Mouse (Mus musculus) forebrain, embryonic 11.5 days (tissue): Measurements from ENCODE around the gene Gm20388. TPM values are rescaled to one million over a fixed set of nuclear protein-coding genes. Genes with fewer than 3 reads are reported as not detected.

Experiments
- ATAC-seq: fragments of 200-750 bp; cut with Nextera tagmentation; replicated peaks from 2 replicates; pipeline ENCODE4 v1.8.0; 2017; ENCODE audit warnings: moderate TSS enrichment; ENCODE audit not compliant: low FRiP score
- DNase-seq: peaks from one replicate; pipeline ENCODE4 v3.0.0-alpha.2; 2017; ENCODE audit warnings: low spot score
- H3K27ac ChIP-seq: fragments of 300-500 bp; sonication (generic); 2 replicates; pipeline ENCODE4 v1.5.1; 2014; ENCODE audit warnings: low read depth, low read length
- H3K27me3 ChIP-seq: fragments of 300-500 bp; sonication (generic); 2 replicates; pipeline ENCODE4 v1.6.1; 2014; ENCODE audit warnings: mild to moderate bottlenecking, low read length, mixed read lengths; ENCODE audit not compliant: control insufficient read depth, insufficient read depth
- H3K36me3 ChIP-seq: fragments of 300-500 bp; sonication (generic); 2 replicates; pipeline ENCODE4 v1.6.1; 2014; ENCODE audit warnings: mild to moderate bottlenecking, low read length, moderate library complexity, mixed read lengths; ENCODE audit not compliant: control insufficient read depth, insufficient read depth
- H3K4me1 ChIP-seq: fragments of 300-500 bp; sonication (generic); replicated peaks from 2 replicates; pipeline ENCODE4 v1.6.1; 2014; ENCODE audit warnings: low read length, mixed read lengths; ENCODE audit not compliant: control insufficient read depth, insufficient read depth
- H3K4me2 ChIP-seq: fragments of 300-500 bp; sonication (generic); 2 replicates; pipeline ENCODE4 v1.6.1; 2014; ENCODE audit warnings: low read depth, mild to moderate bottlenecking, low read length, moderate library complexity, mixed read lengths; ENCODE audit not compliant: severe bottlenecking
- H3K4me3 ChIP-seq: fragments of 300-500 bp; sonication (generic); 2 replicates; pipeline ENCODE4 v1.5.1; 2014; ENCODE audit warnings: low read depth, low read length
- H3K9ac ChIP-seq: fragments of 300-500 bp; sonication (generic); 2 replicates; pipeline ENCODE4 v1.6.1; 2014; ENCODE audit warnings: low read length
- H3K9me3 ChIP-seq: fragments of 300-500 bp; sonication (generic); 2 replicates; pipeline ENCODE4 v1.6.1; 2016; ENCODE audit warnings: low read length, mixed read lengths; ENCODE audit not compliant: control insufficient read depth
- WGBS: fragments of 180-500 bp; shearing (Covaris S2); extraction: QIAGEN DNeasy Blood & Tissue Kit; methylation state at CpG from one replicate; pipeline ENCODE4 v1.1.7; 2014; 5-methylcytosine and 5-hydroxymethylcytosine counted together
- polyA plus RNA-seq: library from polyadenylated mRNA; unstranded; fragments of >200 nt; fragmentation: Nextera tagmentation; extraction: Ambion mirVana; gene quantifications from 2 replicates; pipeline ENCODE4 v1.2.1, GENCODE M21; 2014

Gm20388 gene
- polyA plus RNA-seq, 1 experiment from 2014 or later = not detected

GRCm38 (mm10) chr8:122576648-122577022, 2666.0 kb downstream of the Gm20388 start, which contains the start of gene Aprt:
Gene Aprt, minus strand, starts transcription at chr8:122576909.
- Histone ChIP-seq H3K27me3 (no peaks in the 10 kb centered on the region), H3K27ac (no peak within 1 kb of the TSS), H3K4me3 (peak within 1 kb of the TSS; percentile 44), H3K36me3 (peaks cover 8% of the 10 kb centered on the region; the same call in 1 of the 2 replicates), H3K9ac (peak within 1 kb of the TSS; percentile 61), H3K4me1 (peaks cover 24% of the 10 kb centered on the region), H3K9me3 (no peaks in the 10 kb centered on the region), H3K4me2 (peak within 1 kb of the TSS; percentile 52)
- peak; percentile 92 for ATAC-seq
- whole genome bisulfite sequencing = under 1% methylated on average over 39 of the region's 39 CpGs
- peak; percentile 97 for DNase-seq

DNA sequence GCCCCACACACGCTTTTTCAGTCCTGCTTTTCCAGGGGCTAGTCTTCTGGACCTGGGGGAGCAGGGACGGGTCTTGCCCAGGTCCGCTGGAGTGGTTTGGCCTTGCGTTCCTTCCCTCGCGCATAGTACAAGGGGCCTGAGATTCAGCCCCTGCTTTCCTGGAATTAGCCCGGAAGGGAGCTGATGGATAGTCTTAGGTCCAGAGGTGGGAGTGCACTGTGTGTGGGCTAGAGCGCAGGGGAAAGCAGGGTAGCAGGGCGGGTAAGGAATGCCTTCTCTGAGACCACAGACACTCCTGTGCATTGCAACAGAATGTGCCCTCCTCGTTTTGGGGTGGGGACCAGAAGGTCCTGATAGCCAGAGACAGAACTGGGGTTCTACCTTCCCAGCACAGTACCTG, 2666.5 kb downstream of the Gm20388 start:
- DNase-seq = no peak
- Histone ChIP-seq H3K27me3 (no peaks in the 10 kb centered on the region), H3K4me2 (peak overlapping the region; percentile 52; the same call in 1 of the 2 replicates), H3K4me1 (peaks cover 24% of the 10 kb centered on the region), H3K27ac (no peak overlapping the region), H3K36me3 (peaks cover 4% of the 10 kb centered on the region; the same call in 1 of the 2 replicates), H3K9ac (peak overlapping the region; percentile 61), H3K4me3 (peak overlapping the region; percentile 44; the same call in 1 of the 2 replicates), H3K9me3 (no peaks in the 10 kb centered on the region)
- 42% methylated on average over 10 of the region's 10 CpGs for WGBS
- peak; percentile 26 for ATAC-seq

GRCm38 (mm10) chr8:122579196-122579595, 2668.6 kb downstream of the Gm20388 start:
- peaks cover 22% of the 10 kb centered on the region for H3K4me1 ChIP-seq
- H3K9ac ChIP-seq = no peak overlapping the region
- no peaks in the 10 kb centered on the region for H3K36me3 ChIP-seq
- no peak overlapping the region for H3K27ac ChIP-seq
- WGBS = 22% methylated on average over 7 of the region's 7 CpGs
- no peak for DNase-seq
- H3K9me3 ChIP-seq = no peaks in the 10 kb centered on the region
- no peak overlapping the region for H3K4me3 ChIP-seq
- no peak for ATAC-seq
- no peaks in the 10 kb centered on the region for H3K27me3 ChIP-seq
- H3K4me2 ChIP-seq = no peak overlapping the region

DNA sequence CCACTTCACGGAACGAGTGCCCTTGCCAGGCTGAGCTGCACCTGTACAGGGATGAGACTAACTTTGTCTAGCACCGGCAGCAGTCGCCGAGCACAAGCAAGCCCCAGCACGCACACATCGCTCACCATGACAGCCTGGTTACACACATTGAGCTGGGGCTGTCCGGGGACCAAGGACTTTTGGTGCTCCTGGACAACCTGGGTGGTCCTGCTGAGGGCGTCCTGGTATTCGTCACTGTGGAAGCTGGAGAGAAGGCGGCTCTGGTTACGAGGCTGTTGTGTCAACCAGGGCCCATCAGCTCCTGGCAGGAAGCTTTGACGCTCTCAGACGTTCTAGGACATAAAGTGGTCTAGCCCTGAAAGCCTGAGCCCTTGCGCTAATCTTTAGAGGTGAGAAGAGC, 2670.3 kb downstream of the Gm20388 start:
- DNase-seq (no peak), ATAC-seq (no peak)
- peaks cover 15% of the 10 kb centered on the region for H3K4me1 ChIP-seq
- H3K9ac ChIP-seq = no peak overlapping the region
- no peaks in the 10 kb centered on the region for H3K9me3 ChIP-seq
- no peaks in the 10 kb centered on the region for H3K36me3 ChIP-seq
- H3K4me2 ChIP-seq = no peak overlapping the region
- 0 out of 2 replicates have a peak, but pooled peaks cover 2% of the 10 kb centered on the region for H3K27me3 ChIP-seq
- H3K27ac ChIP-seq = no peak overlapping the region
- H3K4me3 ChIP-seq = no peak overlapping the region
- 82% methylated on average over 13 of the region's 15 CpGs for WGBS

DNA sequence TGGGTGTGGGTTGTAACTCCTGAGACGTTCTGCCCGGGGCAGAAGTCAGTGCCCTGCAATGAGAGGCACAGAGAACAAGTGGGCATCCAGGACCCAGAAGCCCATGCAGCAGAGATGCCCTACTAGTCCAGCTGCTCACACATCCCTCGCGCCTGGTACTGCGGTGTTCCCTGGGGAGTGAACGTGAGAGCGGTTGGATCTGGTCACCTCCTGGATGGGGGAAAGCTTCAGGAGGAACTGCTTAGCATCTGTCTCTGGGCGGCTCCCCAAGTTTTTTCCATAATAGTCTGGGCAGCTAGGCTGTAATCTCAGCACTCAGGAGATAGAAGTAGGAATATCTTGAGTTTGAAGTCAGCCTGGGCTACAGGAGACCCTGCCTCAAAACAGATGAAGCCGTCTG, 2674.3 kb downstream of the Gm20388 start:
- Histone ChIP-seq H3K9me3 (no peaks in the 10 kb centered on the region), H3K9ac (no peak overlapping the region), H3K4me3 (no peak overlapping the region), H3K4me2 (no peak overlapping the region), H3K36me3 (no peaks in the 10 kb centered on the region), H3K27me3 (0 out of 2 replicates have a peak, but pooled peaks cover 2% of the 10 kb centered on the region), H3K4me1 (no peaks in the 10 kb centered on the region), H3K27ac (no peak overlapping the region)
- ATAC-seq (no peak), DNase-seq (no peak)
- 91% methylated on average over 9 of the region's 9 CpGs for WGBS

DNA sequence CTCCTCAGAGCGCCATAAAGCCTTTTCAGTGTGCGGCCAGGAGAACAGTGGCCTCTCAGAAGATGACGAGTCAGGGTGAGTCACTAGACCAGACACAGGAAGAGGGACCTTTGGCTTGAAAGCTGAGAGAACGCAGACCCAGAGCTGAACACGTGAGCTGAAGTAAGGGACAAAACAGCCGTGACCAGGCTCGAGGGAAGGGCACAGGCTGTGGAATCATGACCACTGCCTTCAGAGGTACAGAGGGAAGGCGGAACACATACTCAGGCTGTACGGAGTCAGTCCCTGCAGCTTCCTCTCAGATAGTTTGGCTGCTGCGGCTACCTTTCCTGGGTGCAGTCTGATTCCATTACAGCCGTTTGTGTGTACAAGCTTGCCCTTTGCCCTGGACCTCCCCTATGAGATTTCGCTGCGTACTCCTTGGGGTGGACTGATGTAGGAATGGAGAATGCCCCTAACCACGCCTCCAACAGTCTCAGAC, 2674.8 kb downstream of the Gm20388 start:
- Histone ChIP-seq H3K27me3 (0 out of 2 replicates have a peak, but pooled peaks cover 2% of the 10 kb centered on the region), H3K36me3 (no peaks in the 10 kb centered on the region), H3K27ac (no peak overlapping the region), H3K4me3 (no peak overlapping the region), H3K9me3 (no peaks in the 10 kb centered on the region), H3K4me2 (no peak overlapping the region), H3K4me1 (no peaks in the 10 kb centered on the region), H3K9ac (no peak overlapping the region)
- DNase-seq (no peak), ATAC-seq (no peak)
- 71% methylated on average over 14 of the region's 14 CpGs for WGBS

GRCm38 (mm10) chr8:122586171-122586570, 2675.5 kb downstream of the Gm20388 start:
- H3K27ac ChIP-seq = no peak overlapping the region
- H3K4me3 ChIP-seq = no peak overlapping the region
- DNase-seq = no peak
- H3K4me2 ChIP-seq = no peak overlapping the region
- H3K9me3 ChIP-seq = no peaks in the 10 kb centered on the region
- no peaks in the 10 kb centered on the region for H3K36me3 ChIP-seq
- H3K27me3 ChIP-seq = 0 out of 2 replicates have a peak, but pooled peaks cover 2% of the 10 kb centered on the region
- no peak overlapping the region for H3K9ac ChIP-seq
- no peaks in the 10 kb centered on the region for H3K4me1 ChIP-seq
- no peak for ATAC-seq
- 55% methylated on average over 7 of the region's 7 CpGs for WGBS

DNA sequence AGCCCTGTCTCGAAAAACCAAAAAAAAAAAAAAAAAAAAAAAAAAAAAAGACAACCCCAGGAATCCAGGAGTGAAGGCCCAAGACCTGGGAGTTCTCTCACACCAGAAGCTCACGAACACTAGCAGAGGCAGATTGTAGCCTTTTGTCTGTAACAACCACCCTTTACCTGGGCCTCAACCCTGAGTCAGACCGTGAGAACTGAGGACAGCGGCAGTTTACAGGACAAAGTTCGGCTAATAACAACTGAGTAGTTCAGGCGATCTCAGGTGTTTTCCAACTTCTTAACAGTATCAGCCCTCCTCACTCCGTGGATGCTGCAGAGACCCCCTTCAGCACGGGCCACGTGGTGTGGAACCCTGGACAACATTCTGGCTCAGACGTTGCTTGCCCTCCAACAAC, 2676.1 kb downstream of the Gm20388 start:
- no peak overlapping the region for H3K4me3 ChIP-seq
- ATAC-seq (no peak), DNase-seq (no peak)
- no peak overlapping the region for H3K4me2 ChIP-seq
- no peaks in the 10 kb centered on the region for H3K36me3 ChIP-seq
- H3K27me3 ChIP-seq = 0 out of 2 replicates have a peak, but pooled peaks cover 2% of the 10 kb centered on the region
- no peak overlapping the region for H3K27ac ChIP-seq
- no peak overlapping the region for H3K9ac ChIP-seq
- H3K4me1 ChIP-seq = no peaks in the 10 kb centered on the region
- WGBS = 90% methylated on average over 9 of the region's 10 CpGs
- H3K9me3 ChIP-seq = no peaks in the 10 kb centered on the region

DNA sequence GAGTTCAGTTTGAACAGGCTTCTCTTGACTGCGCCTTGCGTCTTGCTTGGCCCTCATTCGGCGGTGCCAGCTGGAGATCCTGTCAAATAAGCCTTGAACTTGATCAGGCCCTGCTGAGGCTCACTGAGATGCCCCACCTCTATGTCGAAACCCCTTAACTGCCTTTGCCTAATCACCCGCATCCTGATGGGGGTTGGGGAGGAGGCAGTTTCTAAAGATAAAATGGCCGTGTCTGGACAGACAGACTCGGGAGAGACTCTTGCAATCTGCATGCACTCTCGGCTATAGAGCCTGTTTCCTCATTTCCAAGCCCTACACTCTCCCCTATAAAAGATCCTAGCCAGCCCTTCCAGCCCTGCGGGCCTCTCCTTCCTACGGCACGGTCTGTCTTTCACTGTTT, 2682.6 kb downstream of the Gm20388 start:
- DNase-seq (no peak), ATAC-seq (no peak)
- Histone ChIP-seq H3K4me2 (no peak overlapping the region), H3K9me3 (no peaks in the 10 kb centered on the region), H3K4me3 (no peak overlapping the region), H3K36me3 (no peaks in the 10 kb centered on the region), H3K4me1 (no peaks in the 10 kb centered on the region), H3K27ac (no peak overlapping the region), H3K9ac (no peak overlapping the region), H3K27me3 (no peaks in the 10 kb centered on the region)
- 83% methylated on average over 12 of the region's 12 CpGs for WGBS
